Mouse (Mus musculus): Measurements from ENCODE around the gene Atp2a2. TPM values are rescaled to one million over a fixed set of nuclear protein-coding genes. Genes with fewer than 3 reads are reported as not detected.
A peak's percentile ranks its signal among the peaks of the same experiment; 100 is the strongest.

The Atp2a2 gene
- 47.2 and 60.1 TPM in 2 replicates for polyA plus RNA-seq (2012; rRNA removed)

GRCm38 (mm10) chr5:122502077-122502941 lies at the start of gene Atp2a2:
Gene Atp2a2 (minus strand): TSS chr5:122502225.
- peak within 1 kb of the TSS; percentile 80 for H3K27ac ChIP-seq (ENCODE audit: insufficient read depth, low read depth, low read length)
- under 1% methylated on average over 106 of the region's 113 CpGs for WGBS
- no peaks in the 10 kb centered on the region for H3K27me3 ChIP-seq (ENCODE audit: control insufficient read depth, insufficient read depth, low read length)
- H3K4me1 ChIP-seq (ENCODE audit: control insufficient read depth, insufficient read depth, insufficient read length, low read length), result no peaks in the 10 kb centered on the region; the same call in 1 of the 2 replicates
- H3K36me3 ChIP-seq (ENCODE audit: control insufficient read depth, insufficient read depth, low read length), result peaks cover 9% of the 10 kb centered on the region
- TF ChIP-seq POLR2A (IDR thresholded peaks at IDR 0.05; ENCODE audit: low read depth, low read length) (peak; percentile 90), CTCF (IDR thresholded peaks at IDR 0.05; ENCODE audit: extremely low read depth, insufficient read length, insufficient replicate concordance, low read depth, low read length) (peak; percentile 31; the same call in 1 of the 2 replicates)
- H3K4me3 ChIP-seq (ENCODE audit: low read depth, low read length), result peak within 1 kb of the TSS; percentile 99

DNA sequence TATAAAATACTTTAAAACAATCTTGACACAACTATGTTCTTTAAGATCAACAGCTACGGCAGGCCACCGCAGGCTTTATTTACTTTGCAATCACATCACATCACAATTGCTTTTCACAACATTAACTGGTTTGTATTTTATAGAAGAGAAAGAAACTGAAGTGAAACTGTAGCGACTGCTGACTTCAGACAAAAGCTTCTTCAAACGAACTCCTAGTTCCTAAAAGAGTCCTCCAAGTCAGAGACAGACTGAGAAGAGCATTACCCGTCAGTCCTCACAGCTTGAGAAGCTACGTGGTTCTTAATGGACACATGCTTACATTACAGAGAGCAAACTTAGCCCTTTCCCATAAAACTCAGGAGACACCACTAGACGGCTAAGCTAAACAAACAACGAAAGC lies 48.4 kb upstream of the Atp2a2 start:
- no peak overlapping the region for H3K4me3 ChIP-seq (ENCODE audit: low read depth, low read length)
- no peaks in the 10 kb centered on the region for H3K36me3 ChIP-seq (ENCODE audit: control insufficient read depth, insufficient read depth, low read length)
- no peaks in the 10 kb centered on the region for H3K27me3 ChIP-seq (ENCODE audit: control insufficient read depth, insufficient read depth, low read length)
- peaks cover 15% of the 10 kb centered on the region for H3K4me1 ChIP-seq (ENCODE audit: control insufficient read depth, insufficient read depth, insufficient read length, low read length)
- 35% methylated on average over 8 of the region's 8 CpGs for WGBS
- TF ChIP-seq CTCF (IDR thresholded peaks at IDR 0.05; ENCODE audit: extremely low read depth, insufficient read length, insufficient replicate concordance, low read depth, low read length), result no peak
- no peak for TF ChIP-seq POLR2A (IDR thresholded peaks at IDR 0.05; ENCODE audit: low read depth, low read length)
- peak overlapping the region; percentile 65 for H3K27ac ChIP-seq (ENCODE audit: insufficient read depth, low read depth, low read length)

DNA sequence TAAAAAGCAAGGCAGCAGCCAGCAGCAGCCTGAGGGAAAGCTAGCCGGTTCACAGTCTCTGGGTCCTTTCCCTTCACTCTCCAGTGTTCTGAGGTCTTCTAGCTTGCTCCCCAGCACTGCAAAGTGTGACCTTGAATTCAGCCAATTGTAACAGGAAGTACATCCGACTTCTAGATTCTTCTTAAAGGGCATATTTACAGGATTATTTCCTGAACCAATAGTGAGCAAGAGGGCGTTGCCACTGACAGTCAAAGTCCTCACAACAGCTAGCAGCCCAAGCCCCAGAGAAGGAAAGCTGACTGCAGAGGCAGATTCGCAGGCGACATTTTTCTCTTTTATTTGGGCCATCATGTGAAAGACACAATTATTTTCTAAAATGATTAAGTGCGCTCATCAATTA lies 46.6 kb upstream of the Atp2a2 start:
- no peak overlapping the region for H3K4me3 ChIP-seq (ENCODE audit: low read depth, low read length)
- H3K27ac ChIP-seq (ENCODE audit: insufficient read depth, low read depth, low read length), result peak overlapping the region; percentile 88
- peaks cover 15% of the 10 kb centered on the region for H3K4me1 ChIP-seq (ENCODE audit: control insufficient read depth, insufficient read depth, insufficient read length, low read length)
- peak; percentile 44; the same call in 1 of the 2 replicates for TF ChIP-seq POLR2A (IDR thresholded peaks at IDR 0.05; ENCODE audit: low read depth, low read length)
- no peak for TF ChIP-seq CTCF (IDR thresholded peaks at IDR 0.05; ENCODE audit: extremely low read depth, insufficient read length, insufficient replicate concordance, low read depth, low read length)
- WGBS, result 14% methylated on average over 6 of the region's 6 CpGs
- H3K27me3 ChIP-seq (ENCODE audit: control insufficient read depth, insufficient read depth, low read length), result no peaks in the 10 kb centered on the region
- H3K36me3 ChIP-seq (ENCODE audit: control insufficient read depth, insufficient read depth, low read length), result no peaks in the 10 kb centered on the region

DNA sequence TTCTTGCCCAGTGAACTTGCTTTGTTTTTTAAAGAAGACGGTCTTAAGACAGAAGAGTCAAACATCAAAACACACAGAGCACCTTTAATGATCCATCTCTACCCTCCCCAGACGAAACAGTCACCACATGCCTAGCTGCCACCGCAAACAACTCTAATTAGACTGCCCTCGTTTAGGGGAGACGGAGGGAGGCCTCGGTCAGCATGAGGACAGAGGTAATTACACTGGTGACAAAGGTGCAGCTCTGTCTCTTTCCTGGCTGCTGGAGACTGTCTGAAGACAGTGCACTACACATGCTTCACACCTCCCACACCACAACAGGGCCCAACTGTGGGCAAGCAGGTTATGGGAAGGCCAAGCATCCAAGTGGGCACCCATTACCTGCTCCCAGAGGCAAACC lies 45.8 kb upstream of the Atp2a2 start:
- peaks cover 15% of the 10 kb centered on the region for H3K4me1 ChIP-seq (ENCODE audit: control insufficient read depth, insufficient read depth, insufficient read length, low read length)
- 75% methylated on average over 6 of the region's 6 CpGs for WGBS
- TF ChIP-seq POLR2A (IDR thresholded peaks at IDR 0.05; ENCODE audit: low read depth, low read length), result no peak
- TF ChIP-seq CTCF (IDR thresholded peaks at IDR 0.05; ENCODE audit: extremely low read depth, insufficient read length, insufficient replicate concordance, low read depth, low read length), result no peak
- H3K36me3 ChIP-seq (ENCODE audit: control insufficient read depth, insufficient read depth, low read length), result no peaks in the 10 kb centered on the region
- no peaks in the 10 kb centered on the region for H3K27me3 ChIP-seq (ENCODE audit: control insufficient read depth, insufficient read depth, low read length)
- H3K27ac ChIP-seq (ENCODE audit: insufficient read depth, low read depth, low read length), result peak overlapping the region; percentile 54
- H3K4me3 ChIP-seq (ENCODE audit: low read depth, low read length), result no peak overlapping the region

GRCm38 (mm10) chr5:122547251-122547714 lies 45.3 kb upstream of the Atp2a2 start:
- WGBS, result 41% methylated on average over 7 of the region's 7 CpGs
- Histone ChIP-seq H3K36me3 (ENCODE audit: control insufficient read depth, insufficient read depth, low read length) (no peaks in the 10 kb centered on the region), H3K27ac (ENCODE audit: insufficient read depth, low read depth, low read length) (no peak overlapping the region), H3K27me3 (ENCODE audit: control insufficient read depth, insufficient read depth, low read length) (no peaks in the 10 kb centered on the region), H3K4me3 (ENCODE audit: low read depth, low read length) (no peak overlapping the region), H3K4me1 (ENCODE audit: control insufficient read depth, insufficient read depth, insufficient read length, low read length) (peaks cover 15% of the 10 kb centered on the region)
- no peak for TF ChIP-seq POLR2A (IDR thresholded peaks at IDR 0.05; ENCODE audit: low read depth, low read length)

- Histone ChIP-seq H3K27ac (ENCODE audit: insufficient read depth, low read depth, low read length) (no peak overlapping the region), H3K36me3 (ENCODE audit: control insufficient read depth, insufficient read depth, low read length) (no peaks in the 10 kb centered on the region), H3K4me3 (ENCODE audit: low read depth, low read length) (no peak overlapping the region), H3K27me3 (ENCODE audit: control insufficient read depth, insufficient read depth, low read length) (no peaks in the 10 kb centered on the region), H3K4me1 (ENCODE audit: control insufficient read depth, insufficient read depth, insufficient read length, low read length) (peaks cover 7% of the 10 kb centered on the region)
- TF ChIP-seq POLR2A (IDR thresholded peaks at IDR 0.05; ENCODE audit: low read depth, low read length), result no peak
- TF ChIP-seq CTCF (IDR thresholded peaks at IDR 0.05; ENCODE audit: extremely low read depth, insufficient read length, insufficient replicate concordance, low read depth, low read length), result no peak
- WGBS, result 85% methylated on average over 6 of the region's 6 CpGs
These were observed 41.4 kb upstream of the Atp2a2 start for GRCm38 (mm10) chr5:122543392-122543791.

- no peak overlapping the region for H3K27ac ChIP-seq (ENCODE audit: insufficient read depth, low read depth, low read length)
- TF ChIP-seq CTCF (IDR thresholded peaks at IDR 0.05; ENCODE audit: extremely low read depth, insufficient read length, insufficient replicate concordance, low read depth, low read length), result no peak
- TF ChIP-seq POLR2A (IDR thresholded peaks at IDR 0.05; ENCODE audit: low read depth, low read length), result no peak
- H3K36me3 ChIP-seq (ENCODE audit: control insufficient read depth, insufficient read depth, low read length), result no peaks in the 10 kb centered on the region
- H3K4me3 ChIP-seq (ENCODE audit: low read depth, low read length), result no peak overlapping the region
- 49% methylated on average over 8 of the region's 8 CpGs for WGBS
- no peaks in the 10 kb centered on the region for H3K27me3 ChIP-seq (ENCODE audit: control insufficient read depth, insufficient read depth, low read length)
- no peaks in the 10 kb centered on the region for H3K4me1 ChIP-seq (ENCODE audit: control insufficient read depth, insufficient read depth, insufficient read length, low read length)
These were observed 39.8 kb upstream of the Atp2a2 start for GRCm38 (mm10) chr5:122541871-122542270.
